Mouse (Mus musculus): ENCODE results near the gene Chrna10.

Gene Chrna10

GRCm38 (mm10) chr7:102116579-102117331 lies at the start of gene Chrna10:
TSS of gene Chrna10 (minus strand) at chr7:102116828.
- DNase-seq = no peak

- DNase-seq = no peak
Measured at GRCm38 (mm10) chr7:102153691-102154090, 37.1 kb upstream of the Chrna10 start.

GRCm38 (mm10) chr7:102137898-102138297 lies 21.3 kb upstream of the Chrna10 start:
- no peak for DNase-seq

- peak; percentile 45 for DNase-seq
Measured at GRCm38 (mm10) chr7:102137464-102137863, 20.8 kb upstream of the Chrna10 start.

GRCm38 (mm10) chr7:102132395-102132794 lies 15.8 kb upstream of the Chrna10 start:
- DNase-seq = peak; percentile 20

GRCm38 (mm10) chr7:102120326-102120725 lies 3.7 kb upstream of the Chrna10 start:
- DNase-seq = no peak

GRCm38 (mm10) chr7:102117382-102117781 lies 754 bp upstream of the Chrna10 start:
- no peak for DNase-seq

GRCm38 (mm10) chr7:102113151-102113729 lies 3.4 kb downstream of the Chrna10 start:
- DNase-seq = no peak

GRCm38 (mm10) chr7:102109746-102110145 lies 6.9 kb downstream of the Chrna10 start:
- no peak for DNase-seq

- no peak for DNase-seq
Measured at GRCm38 (mm10) chr7:102109171-102109570, 7.5 kb downstream of the Chrna10 start, which contains the start of gene Art5. TSS of gene Art5 (minus strand) at chr7:102109489.

GRCm38 (mm10) chr7:102108206-102108605 lies 8.4 kb downstream of the Chrna10 start:
- DNase-seq = no peak

GRCm38 (mm10) chr7:102106700-102107141 lies 9.9 kb downstream of the Chrna10 start:
- DNase-seq = no peak

GRCm38 (mm10) chr7:102104126-102104525 lies 12.5 kb downstream of the Chrna10 start:
- peak; percentile 26 for DNase-seq

GRCm38 (mm10) chr7:102103555-102103954 lies 13.1 kb downstream of the Chrna10 start:
- no peak for DNase-seq

GRCm38 (mm10) chr7:102102696-102103095 lies 13.9 kb downstream of the Chrna10 start:
- no peak for DNase-seq

- no peak for DNase-seq
Measured at GRCm38 (mm10) chr7:102102241-102102640, 14.4 kb downstream of the Chrna10 start.

GRCm38 (mm10) chr7:102101487-102101886 lies 15.1 kb downstream of the Chrna10 start, which contains the start of gene Art1:
TSS of gene Art1 (plus strand) at chr7:102101743.
- DNase-seq = no peak

GRCm38 (mm10) chr7:102100868-102101267 lies 15.8 kb downstream of the Chrna10 start:
- no peak for DNase-seq

GRCm38 (mm10) chr7:102099760-102100661 lies 16.6 kb downstream of the Chrna10 start:
- peak; percentile 46 for DNase-seq

GRCm38 (mm10) chr7:102087336-102087735 lies 29.3 kb downstream of the Chrna10 start:
- DNase-seq = no peak

- DNase-seq = no peak
Measured at GRCm38 (mm10) chr7:102084041-102084696, 32.5 kb downstream of the Chrna10 start.

- no peak for DNase-seq
Measured at GRCm38 (mm10) chr7:102082816-102083215, 33.8 kb downstream of the Chrna10 start, which contains the start of gene Trpc2. TSS of gene Trpc2 (plus strand) at chr7:102083116.

- DNase-seq = no peak
Measured at GRCm38 (mm10) chr7:102081784-102082183, 34.8 kb downstream of the Chrna10 start.
